Mouse (Mus musculus) neural tube, embryonic 15.5 days (tissue): ENCODE data around the gene B4galt7. TPM values are rescaled to one million over a fixed set of nuclear protein-coding genes. Genes with fewer than 3 reads are reported as not detected.
"Not testable (repeated sequence)": the region's sequence is repeated elsewhere in the genome, so short reads cannot be mapped to it uniquely, and the experiment has no call there.

Experiments
- ATAC-seq: fragments of 200-750 bp; cut with Nextera tagmentation; 2 replicates; pipeline ENCODE4 v1.8.0; 2017; ENCODE audit warnings: mild to moderate bottlenecking, moderate TSS enrichment, moderate library complexity; ENCODE audit not compliant: low FRiP score
- H3K27ac ChIP-seq: fragments of 300-500 bp; sonication (generic); replicated peaks from 2 replicates; pipeline ENCODE4 v1.5.1; 2015; ENCODE audit warnings: mild to moderate bottlenecking, inconsistent platforms
- H3K27me3 ChIP-seq: fragments of 300-500 bp; sonication (generic); replicated peaks from 2 replicates; pipeline ENCODE4 v1.6.1; 2015; ENCODE audit warnings: inconsistent platforms
- H3K36me3 ChIP-seq: fragments of 300-500 bp; sonication (generic); 2 replicates; pipeline ENCODE4 v1.6.1; 2015; ENCODE audit warnings: inconsistent platforms
- H3K4me1 ChIP-seq: fragments of 300-500 bp; sonication (generic); 2 replicates; pipeline ENCODE4 v1.6.1; 2015; ENCODE audit warnings: inconsistent platforms
- H3K4me2 ChIP-seq: fragments of 300-500 bp; sonication (generic); 2 replicates; pipeline ENCODE4 v1.6.1; 2015; ENCODE audit warnings: inconsistent platforms, mild to moderate bottlenecking, moderate library complexity
- H3K4me3 ChIP-seq: fragments of 300-500 bp; sonication (generic); replicated peaks from 2 replicates; pipeline ENCODE4 v1.5.1; 2015; ENCODE audit warnings: mild to moderate bottlenecking, inconsistent platforms
- H3K9ac ChIP-seq: fragments of 300-500 bp; sonication (generic); replicated peaks from 2 replicates; pipeline ENCODE4 v1.6.1; 2015; ENCODE audit warnings: mild to moderate bottlenecking, inconsistent platforms
- H3K9me3 ChIP-seq: fragments of 300-500 bp; sonication (generic); replicated peaks from 2 replicates; pipeline ENCODE4 v1.6.1; 2016; ENCODE audit warnings: inconsistent platforms
- WGBS: fragments of 180-500 bp; shearing (Covaris S2); methylation state at CpG from one replicate; pipeline ENCODE4 v1.1.7; 2015; ENCODE audit warnings: mixed read lengths; 5-methylcytosine and 5-hydroxymethylcytosine counted together
- polyA plus RNA-seq: library from polyadenylated mRNA; unstranded; fragments of >200 nt; fragmentation: Nextera tagmentation; extraction: Ambion mirVana; gene quantifications from 2 replicates; pipeline ENCODE4 v1.2.1, GENCODE M21; 2015

B4galt7 gene
- polyA plus RNA-seq, 1 experiment from 2014 or later: 48.3 TPM

DNA sequence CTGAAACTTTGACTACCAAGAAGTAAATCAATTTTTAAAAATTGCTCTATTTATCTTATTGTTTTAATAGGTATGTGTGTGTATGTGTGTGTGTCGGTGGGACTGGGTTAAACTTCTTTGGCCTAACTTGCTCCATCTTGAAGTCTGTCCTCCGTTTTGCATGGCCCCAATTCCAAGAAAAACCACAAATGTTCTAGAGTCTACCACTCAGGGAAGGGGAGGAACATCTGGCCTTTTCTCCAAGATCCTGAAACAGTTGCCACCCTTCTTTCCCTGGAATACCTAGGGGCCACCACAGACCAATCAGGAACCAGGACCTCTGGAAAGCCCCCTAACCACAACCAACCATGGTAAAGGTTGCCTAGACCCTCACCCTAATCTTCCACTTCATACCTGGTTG lies 27.7 kb upstream of the B4galt7 start:
- no peak overlapping the region for H3K9ac ChIP-seq
- H3K4me1 ChIP-seq: peaks cover 37% of the 10 kb centered on the region
- H3K4me2 ChIP-seq: peak overlapping the region; percentile 96
- H3K27ac ChIP-seq: no peak overlapping the region
- no peak for ATAC-seq
- H3K4me3 ChIP-seq: 0 out of 2 replicates have a peak overlapping the region, but pooled peaks have one; percentile 3
- 83% methylated on average over 2 of the region's 2 CpGs for WGBS
- no peaks in the 10 kb centered on the region for H3K27me3 ChIP-seq
- no peaks in the 10 kb centered on the region for H3K36me3 ChIP-seq
- no peaks in the 10 kb centered on the region for H3K9me3 ChIP-seq

- no peak within 1 kb of the TSS for H3K9ac ChIP-seq
- no peaks in the 10 kb centered on the region for H3K27me3 ChIP-seq
- 98% methylated on average over 2 of the region's 2 CpGs for WGBS
- H3K9me3 ChIP-seq: no peaks in the 10 kb centered on the region
- ATAC-seq: no peak
- H3K36me3 ChIP-seq: no peaks in the 10 kb centered on the region
- no peak within 1 kb of the TSS for H3K4me3 ChIP-seq
- no peak within 1 kb of the TSS for H3K4me2 ChIP-seq
- H3K27ac ChIP-seq: no peak within 1 kb of the TSS
- peaks cover 23% of the 10 kb centered on the region for H3K4me1 ChIP-seq
Measured at GRCm38 (mm10) chr13:55573432-55573831, 26.3 kb upstream of the B4galt7 start, which contains the start of gene Tmed9. Gene Tmed9, plus strand, starts transcription at chr13:55573732.

- Histone ChIP-seq H3K9me3 (no peaks in the 10 kb centered on the region), H3K36me3 (no peaks in the 10 kb centered on the region)
Measured at GRCm38 (mm10) chr13:55574321-55574720, 25.4 kb upstream of the B4galt7 start.

DNA sequence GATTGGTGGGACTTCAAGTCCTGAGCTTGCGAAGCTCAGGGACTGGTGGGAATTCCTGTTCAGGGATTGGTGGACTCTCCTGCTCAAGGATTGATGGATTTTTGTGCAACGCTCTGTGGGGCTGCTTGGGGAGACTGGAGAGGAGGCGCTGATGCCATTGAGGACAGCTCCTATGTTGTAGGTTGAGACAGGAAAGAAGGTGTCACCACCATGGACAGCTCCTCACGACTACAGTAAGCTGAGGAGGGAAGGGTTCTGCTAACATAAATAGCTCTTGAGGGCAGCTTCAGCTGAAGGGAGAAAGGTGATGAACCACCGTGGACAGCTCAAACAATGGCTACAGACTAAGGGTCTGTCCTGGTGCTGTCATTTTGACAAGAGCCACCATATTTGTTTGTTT lies 23.8 kb upstream of the B4galt7 start:
- ATAC-seq: no peak
- WGBS: 65% methylated on average over 5 of the region's 5 CpGs
- peaks cover 9% of the 10 kb centered on the region for H3K4me1 ChIP-seq
- no peak overlapping the region for H3K27ac ChIP-seq
- no peaks in the 10 kb centered on the region for H3K36me3 ChIP-seq
- H3K9me3 ChIP-seq: no peaks in the 10 kb centered on the region
- H3K9ac ChIP-seq: no peak overlapping the region
- no peak overlapping the region for H3K4me2 ChIP-seq
- H3K4me3 ChIP-seq: no peak overlapping the region
- no peaks in the 10 kb centered on the region for H3K27me3 ChIP-seq

More at GRCm38 (mm10) chr13:55574321-55574720, 25.4 kb upstream of the B4galt7 start:
- Histone ChIP-seq H3K27me3 (no peaks in the 10 kb centered on the region), H3K9ac (no peak overlapping the region), H3K4me1 (peaks cover 16% of the 10 kb centered on the region), H3K4me3 (no peak overlapping the region), H3K4me2 (no peak overlapping the region), H3K27ac (no peak overlapping the region)
- 64% methylated on average over 5 of the region's 5 CpGs for WGBS
- no peak for ATAC-seq

DNA sequence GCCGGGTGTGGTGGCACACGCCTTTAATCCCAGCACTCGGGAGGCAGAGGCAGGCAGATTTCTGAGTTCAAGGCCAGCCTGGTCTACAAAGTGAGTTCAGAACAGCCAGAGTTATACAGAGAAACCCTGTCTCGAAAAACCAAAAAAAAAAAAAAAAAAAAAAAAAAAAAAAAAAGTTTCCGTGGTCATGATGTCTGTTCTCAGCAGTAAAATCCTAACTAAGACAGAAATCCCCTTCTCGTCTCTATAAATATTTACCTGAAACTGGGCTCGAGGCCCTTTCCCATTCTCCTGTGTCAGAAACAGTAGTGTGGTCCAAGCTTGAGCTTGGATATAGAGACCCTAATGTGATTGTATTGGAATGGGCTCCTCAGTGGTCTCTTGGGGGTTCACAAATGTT lies 22.8 kb upstream of the B4galt7 start:
- not testable (repeated sequence) for H3K9me3 ChIP-seq, H3K27ac ChIP-seq, ATAC-seq, H3K4me1 ChIP-seq, H3K4me2 ChIP-seq, H3K27me3 ChIP-seq, H3K36me3 ChIP-seq, H3K9ac ChIP-seq, H3K4me3 ChIP-seq
- WGBS: 92% methylated on average over 7 of the region's 7 CpGs

GRCm38 (mm10) chr13:55578086-55578485 lies 21.6 kb upstream of the B4galt7 start:
- ATAC-seq: no peak
- no peak overlapping the region for H3K9ac ChIP-seq
- 86% methylated on average over 4 of the region's 4 CpGs for WGBS

GRCm38 (mm10) chr13:55591961-55592490 lies 7.7 kb upstream of the B4galt7 start:
- Histone ChIP-seq H3K9ac (no peak overlapping the region), H3K36me3 (peaks cover 25% of the 10 kb centered on the region), H3K9me3 (no peaks in the 10 kb centered on the region), H3K4me3 (no peak overlapping the region), H3K4me2 (peak overlapping the region; percentile 67), H3K4me1 (peaks cover 23% of the 10 kb centered on the region), H3K27ac (peak overlapping the region; percentile 87; the same call in 1 of the 2 replicates), H3K27me3 (0 out of 2 replicates have a peak, but pooled peaks cover 4% of the 10 kb centered on the region)
- 77% methylated on average over 4 of the region's 4 CpGs for WGBS
- ATAC-seq: peak; percentile 23; the same call in 1 of the 2 replicates

More at GRCm38 (mm10) chr13:55578086-55578485, 21.6 kb upstream of the B4galt7 start:
- Histone ChIP-seq H3K27me3 (no peaks in the 10 kb centered on the region), H3K36me3 (no peaks in the 10 kb centered on the region), H3K9me3 (no peaks in the 10 kb centered on the region), H3K4me2 (no peak overlapping the region), H3K4me1 (no peaks in the 10 kb centered on the region), H3K27ac (no peak overlapping the region), H3K4me3 (no peak overlapping the region)

DNA sequence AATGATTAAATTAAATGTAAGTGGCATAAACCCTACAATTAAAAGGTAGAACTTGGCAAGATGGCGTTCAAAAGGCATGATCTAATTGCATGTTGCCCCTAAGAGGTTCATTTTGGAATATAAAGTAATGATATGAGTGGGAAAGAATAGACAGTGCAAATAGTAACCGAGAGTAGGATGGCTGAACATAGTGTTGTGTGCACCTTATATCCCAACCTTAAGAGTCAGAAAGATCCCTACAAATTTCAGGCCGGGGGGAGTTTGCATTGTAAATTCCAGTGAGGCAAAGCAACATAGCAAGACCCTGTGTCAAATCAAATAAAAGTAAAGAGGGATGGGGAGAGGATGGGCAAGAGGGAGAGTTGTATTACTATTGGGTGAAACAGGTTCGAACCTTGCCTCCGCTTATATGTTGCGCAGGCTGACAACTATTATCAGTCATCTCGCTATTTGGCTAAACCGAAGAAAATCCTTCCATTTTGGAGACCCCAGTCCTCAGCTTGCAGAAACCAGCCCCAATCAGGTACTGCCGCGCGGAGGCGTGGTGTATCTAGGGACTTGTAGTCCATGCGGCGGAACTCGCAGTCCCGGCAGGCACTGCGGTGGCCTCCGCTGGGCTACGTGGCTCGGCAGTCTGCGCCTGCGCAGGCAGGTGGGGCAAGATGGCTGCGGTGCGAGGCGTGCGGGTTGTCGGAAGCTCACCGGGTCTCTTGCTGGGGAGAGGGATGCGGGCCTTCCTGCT lies 7.0 kb upstream of the B4galt7 start:
- 4% methylated on average over 29 of the region's 29 CpGs for WGBS

GRCm38 (mm10) chr13:55593254-55593747 lies 6.4 kb upstream of the B4galt7 start:
- H3K4me2 ChIP-seq: peak overlapping the region; percentile 67
- peak overlapping the region; percentile 87 for H3K27ac ChIP-seq
- H3K4me3 ChIP-seq: peak overlapping the region; percentile 83
- ATAC-seq: peak; percentile 47
- peaks cover 38% of the 10 kb centered on the region for H3K36me3 ChIP-seq
- peak overlapping the region; percentile 78 for H3K9ac ChIP-seq
- 0 out of 2 replicates have a peak, but pooled peaks cover 4% of the 10 kb centered on the region for H3K27me3 ChIP-seq
- WGBS: under 1% methylated on average over 31 of the region's 31 CpGs
- H3K9me3 ChIP-seq: no peaks in the 10 kb centered on the region
- H3K4me1 ChIP-seq: peaks cover 23% of the 10 kb centered on the region

More for the DNA sequence above, 7.0 kb upstream of the B4galt7 start:
- H3K27me3 ChIP-seq: 0 out of 2 replicates have a peak, but pooled peaks cover 4% of the 10 kb centered on the region
- H3K9me3 ChIP-seq: no peaks in the 10 kb centered on the region
- H3K4me3 ChIP-seq: peak overlapping the region; percentile 83
- peak overlapping the region; percentile 67 for H3K4me2 ChIP-seq
- peak; percentile 98 for ATAC-seq
- H3K4me1 ChIP-seq: peaks cover 23% of the 10 kb centered on the region
- H3K36me3 ChIP-seq: peaks cover 32% of the 10 kb centered on the region
- H3K27ac ChIP-seq: peak overlapping the region; percentile 87
- H3K9ac ChIP-seq: peak overlapping the region; percentile 78

- peaks cover 31% of the 10 kb centered on the region for H3K4me1 ChIP-seq
- H3K4me3 ChIP-seq: no peak overlapping the region
- peaks cover 40% of the 10 kb centered on the region for H3K36me3 ChIP-seq
- H3K9me3 ChIP-seq: no peaks in the 10 kb centered on the region
- 89% methylated on average over 12 of the region's 12 CpGs for WGBS
- no peak overlapping the region for H3K9ac ChIP-seq
- H3K27me3 ChIP-seq: 0 out of 2 replicates have a peak, but pooled peaks cover 4% of the 10 kb centered on the region
- no peak for ATAC-seq
- no peak overlapping the region for H3K27ac ChIP-seq
- H3K4me2 ChIP-seq: no peak overlapping the region
Measured at GRCm38 (mm10) chr13:55595375-55595774, 4.3 kb upstream of the B4galt7 start.

DNA sequence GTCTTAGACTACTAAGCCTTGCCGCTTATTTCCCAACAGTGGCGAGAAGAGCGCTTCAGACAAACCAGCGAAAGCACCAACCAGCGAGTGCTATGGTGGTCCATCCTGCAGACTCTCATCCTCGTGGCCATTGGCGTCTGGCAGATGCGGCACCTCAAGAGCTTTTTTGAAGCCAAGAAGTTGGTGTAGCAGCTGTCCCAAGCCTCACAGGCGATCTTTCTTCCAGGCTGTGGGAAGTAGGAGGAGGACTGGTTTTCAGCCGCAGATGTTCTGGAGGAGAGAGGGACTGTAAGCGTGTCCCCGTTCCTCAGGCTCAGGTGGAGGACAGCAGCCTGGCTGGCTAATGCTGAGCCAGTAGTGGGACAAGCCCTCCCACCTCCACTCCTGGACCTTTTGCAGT lies 2.9 kb upstream of the B4galt7 start:
- Histone ChIP-seq H3K27me3 (no peaks in the 10 kb centered on the region), H3K4me3 (no peak overlapping the region), H3K9me3 (no peaks in the 10 kb centered on the region), H3K36me3 (peaks cover 40% of the 10 kb centered on the region), H3K27ac (no peak overlapping the region), H3K4me1 (peaks cover 45% of the 10 kb centered on the region), H3K9ac (no peak overlapping the region), H3K4me2 (no peak overlapping the region)
- 96% methylated on average over 12 of the region's 12 CpGs for WGBS
- no peak for ATAC-seq

DNA sequence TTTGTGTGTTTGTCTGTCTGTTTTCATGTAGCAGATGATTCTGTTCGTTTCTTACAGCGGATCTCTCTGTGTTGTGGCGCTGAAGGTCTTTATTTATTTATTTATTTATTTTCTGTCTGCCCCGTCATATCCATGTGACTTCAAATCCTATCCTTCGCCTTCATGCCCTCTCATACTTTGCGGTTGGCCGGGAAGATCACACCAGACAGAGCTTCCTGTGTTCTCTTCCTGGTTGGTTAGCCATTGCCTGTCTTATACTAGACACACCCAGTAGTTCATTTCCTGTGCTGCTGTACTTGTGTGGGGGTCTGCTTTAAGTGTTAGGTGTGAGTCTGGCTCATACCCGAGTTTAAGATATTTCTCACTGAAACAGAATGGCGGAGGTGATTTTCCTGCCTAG lies 961 bp downstream of the B4galt7 start:
- Histone ChIP-seq H3K27me3 (no peaks in the 10 kb centered on the region), H3K4me1 (peaks cover 34% of the 10 kb centered on the region), H3K27ac (peak overlapping the region; percentile 86), H3K4me3 (peak overlapping the region; percentile 96), H3K9ac (peak overlapping the region; percentile 93), H3K4me2 (peak overlapping the region; percentile 76), H3K36me3 (peaks cover 40% of the 10 kb centered on the region), H3K9me3 (no peaks in the 10 kb centered on the region)
- 12% methylated on average over 9 of the region's 9 CpGs for WGBS
- peak; percentile 39; the same call in 1 of the 2 replicates for ATAC-seq
